Mouse (Mus musculus) stomach, embryonic 14.5 days (tissue): Measurements from ENCODE around the gene Agbl3. TPM values are rescaled to one million over a fixed set of nuclear protein-coding genes. Genes with fewer than 3 reads are reported as not detected.

ENCODE experiments used
- ATAC-seq: fragments of 200-750 bp; cut with Nextera tagmentation; 2 replicates; pipeline ENCODE4 v1.8.0; 2017; ENCODE audit warnings: low read depth, moderate TSS enrichment; ENCODE audit not compliant: insufficient number of reproducible peaks, insufficient read depth, low FRiP score
- H3K27ac ChIP-seq: fragments of 300-500 bp; sonication (generic); 2 replicates; pipeline ENCODE4 v1.5.1; 2014; ENCODE audit warnings: mild to moderate bottlenecking, low read length, moderate library complexity, mixed read lengths
- H3K27me3 ChIP-seq: fragments of 300-500 bp; sonication (generic); 2 replicates; pipeline ENCODE4 v1.6.1; 2014; ENCODE audit warnings: low read length, control low read depth, mixed read lengths; ENCODE audit not compliant: control insufficient read depth, insufficient read depth
- H3K36me3 ChIP-seq: fragments of 300-500 bp; sonication (generic); 2 replicates; pipeline ENCODE4 v1.6.1; 2014; ENCODE audit warnings: mild to moderate bottlenecking, control low read depth, low read length, moderate library complexity, mixed read lengths; ENCODE audit not compliant: control insufficient read depth, insufficient read depth
- H3K4me1 ChIP-seq: fragments of 300-500 bp; sonication (generic); 2 replicates; pipeline ENCODE4 v1.6.1; 2014; ENCODE audit warnings: low read length, control low read depth, mixed read lengths; ENCODE audit not compliant: control insufficient read depth, insufficient read depth
- H3K4me2 ChIP-seq: fragments of 300-500 bp; sonication (generic); replicated peaks from 2 replicates; pipeline ENCODE4 v1.6.1; 2014; ENCODE audit warnings: low read depth, low read length, control low read depth
- H3K4me3 ChIP-seq: fragments of 300-500 bp; sonication (generic); 2 replicates; pipeline ENCODE4 v1.5.1; 2014; ENCODE audit warnings: low read depth, low read length, control low read depth
- H3K9ac ChIP-seq: fragments of 300-500 bp; sonication (generic); replicated peaks from 2 replicates; pipeline ENCODE4 v1.6.1; 2014; ENCODE audit warnings: low read depth, mild to moderate bottlenecking, control low read depth, low read length, moderate library complexity, mixed read lengths
- H3K9me3 ChIP-seq: fragments of 300-500 bp; sonication (generic); 2 replicates; pipeline ENCODE4 v1.6.1; 2016; ENCODE audit warnings: low read depth, low read length, control low read depth; ENCODE audit not compliant: control insufficient read depth
- WGBS: fragments of 180-500 bp; shearing (Covaris S2); extraction: QIAGEN DNeasy Blood & Tissue Kit; methylation state at CpG from one replicate; pipeline ENCODE4 v1.1.7; 2014; 5-methylcytosine and 5-hydroxymethylcytosine counted together
- polyA plus RNA-seq: library from polyadenylated mRNA; unstranded; fragments of >200 nt; fragmentation: Nextera tagmentation; extraction: Ambion mirVana; gene quantifications from 2 replicates; pipeline ENCODE4 v1.2.1, GENCODE M21; 2014

Agbl3 gene
- polyA plus RNA-seq, 1 experiment from 2014 or later, result 8.5 TPM

DNA sequence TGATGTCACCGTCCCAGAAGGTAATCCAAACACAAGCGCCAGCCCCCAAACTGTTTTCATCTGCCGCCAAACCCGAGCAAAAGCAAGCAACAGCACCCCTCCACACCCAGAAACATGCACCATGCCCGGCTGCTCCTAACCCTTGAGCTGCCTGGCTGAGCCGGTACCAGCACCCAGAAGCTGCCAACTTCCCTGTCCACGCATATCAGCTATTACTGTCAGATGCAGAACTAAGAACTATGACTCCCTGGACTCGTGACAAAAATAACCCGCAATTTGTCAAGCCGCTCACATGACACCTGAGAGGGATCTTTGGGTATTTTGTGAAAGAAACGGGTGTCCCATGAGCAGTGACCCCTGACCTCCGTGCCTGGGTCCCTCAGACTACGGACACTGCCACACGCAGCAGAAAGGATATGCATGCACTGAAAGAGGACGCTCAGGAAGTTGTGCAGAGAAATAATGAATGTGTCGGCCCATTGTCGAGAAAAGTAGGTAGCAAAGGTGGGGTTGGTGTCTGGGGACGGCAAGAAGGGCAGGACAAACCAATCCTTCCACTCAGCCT is 127.5 kb downstream of the Agbl3 start:
- H3K4me3 ChIP-seq, result no peak overlapping the region
- ATAC-seq, result no peak
- H3K4me1 ChIP-seq, result peaks cover 4% of the 10 kb centered on the region; the same call in 1 of the 2 replicates
- 81% methylated on average over 18 of the region's 18 CpGs for WGBS
- H3K27ac ChIP-seq, result no peak overlapping the region
- H3K9ac ChIP-seq, result no peak overlapping the region
- H3K9me3 ChIP-seq, result no peaks in the 10 kb centered on the region
- H3K36me3 ChIP-seq, result peaks cover 26% of the 10 kb centered on the region
- H3K4me2 ChIP-seq, result no peak overlapping the region
- no peaks in the 10 kb centered on the region for H3K27me3 ChIP-seq

Other genes with a start within 250 kb of the Agbl3 start
- gene Cald1, start 181.9 kb upstream of the Agbl3 start, polyA plus RNA-seq, result 366 and 368 TPM in 2 replicates
- 1.4 and 1.8 TPM in 2 replicates for gene Tmem140, start 82.7 kb downstream of the Agbl3 start, polyA plus RNA-seq
- 9.4 and 10.0 TPM in 2 replicates for gene Cyren, start 97.6 kb downstream of the Agbl3 start, polyA plus RNA-seq
- gene Wdr91, start 130.4 kb downstream of the Agbl3 start, polyA plus RNA-seq, result 9.7 and 10.7 TPM in 2 replicates
- not detected in 2 replicates for gene Stra8, start 139.7 kb downstream of the Agbl3 start, polyA plus RNA-seq
- gene Slc23a4, start 208.0 kb downstream of the Agbl3 start, polyA plus RNA-seq, result 3.2 and 3.4 TPM in 2 replicates